ENCODE assay signal across 10 mouse cellular contexts in genomic region chr1:86497361-86497760, GRCm38 (mm10). TPM values are rescaled to one million over a fixed set of nuclear protein-coding genes. Genes with fewer than 3 reads are reported as not detected.
DNase-seq lines count a peak whose midpoint lies in the region; ATAC-seq and TF ChIP-seq lines count a peak whose summit lies in the region.
"Had no signal": no experiment of that assay in that cellular context is flagged by ENCODE, and none has a peak within 500 bp of the region (broad histone marks: within the 10 kb centered on the region; RNA-seq: fewer than 3 reads in every experiment).

No protein-coding gene starts in this region.

- no peak overlapping the region; the same call in 1 of the 2 replicates for H3K9ac ChIP-seq in lung, embryonic 14.5 days
- peak overlapping the region; percentile 18 for H3K9ac ChIP-seq in kidney, embryonic 16.5 days (replicated peaks; ENCODE audit: low read length)
- H3K9ac ChIP-seq in stomach, embryonic 16.5 days (ENCODE audit: low read length): peak overlapping the region; percentile 62

- no peaks in the 10 kb centered on the region for H3K27me3 ChIP-seq in cerebellum, adult 2 months (ENCODE audit: control insufficient read depth, insufficient read depth, low read length)
- no peaks in the 10 kb centered on the region for H3K27me3 ChIP-seq in lung, embryonic 14.5 days (ENCODE audit: insufficient read depth, low read length)
- H3K27me3 ChIP-seq in kidney, embryonic 16.5 days (ENCODE audit: insufficient read depth, low read length): no peaks in the 10 kb centered on the region
- no peaks in the 10 kb centered on the region for H3K27me3 ChIP-seq in stomach, embryonic 16.5 days (ENCODE audit: control insufficient read depth, insufficient read depth, low read length)
- H3K27me3 ChIP-seq in thymus, adult 2 months (ENCODE audit: control insufficient read depth, insufficient read depth, low read length): no peaks in the 10 kb centered on the region

- no peak for TF ChIP-seq CTCF in cerebellum, adult 2 months (IDR thresholded peaks at IDR 0.05; ENCODE audit: borderline replicate concordance, insufficient read depth, low read depth, low read length)
- TF ChIP-seq CTCF in lung, embryonic 14.5 days (IDR thresholded peaks at IDR 0.05; ENCODE audit: low read depth): no peak
- no peak for TF ChIP-seq CTCF in thymus, adult 2 months (IDR thresholded peaks at IDR 0.05; ENCODE audit: borderline replicate concordance, control insufficient read depth, extremely low read depth, insufficient read depth, low read length, poor library complexity)

- ATAC-seq in lung, embryonic 14.5 days (ENCODE audit: insufficient read depth): no peak
- no peak for ATAC-seq in kidney, embryonic 16.5 days (ENCODE audit: low FRiP score, low TSS enrichment)
- no peak for ATAC-seq in stomach, embryonic 16.5 days (ENCODE audit: insufficient read depth, low FRiP score)
- ATAC-seq: midbrain, embryonic 16.5 days had no signal

- no peak overlapping the region for H3K4me3 ChIP-seq in cerebellum, adult 2 months (replicated peaks; ENCODE audit: insufficient read depth, low read depth, low read length)
- H3K4me3 ChIP-seq in lung, embryonic 14.5 days (ENCODE audit: low read depth, low read length): no peak overlapping the region
- H3K4me3 ChIP-seq in kidney, embryonic 16.5 days (ENCODE audit: low read length): no peak overlapping the region
- H3K4me3 ChIP-seq in stomach, embryonic 16.5 days (replicated peaks; ENCODE audit: low read length): no peak overlapping the region
- H3K4me3 ChIP-seq in thymus, adult 2 months (ENCODE audit: control insufficient read depth, insufficient read depth, low read length): no peak overlapping the region

- 65% methylated on average over 5 of the region's 5 CpGs for WGBS in cerebellum, adult 2 months
- 58% methylated on average over 5 of the region's 5 CpGs for WGBS in lung, embryonic 14.5 days
- 74% methylated on average over 5 of the region's 5 CpGs for WGBS in kidney, embryonic 16.5 days
- 57% methylated on average over 5 of the region's 5 CpGs for WGBS in stomach, embryonic 16.5 days
- WGBS in thymus, adult 2 months: 90% methylated on average over 5 of the region's 5 CpGs

- peaks cover 14% of the 10 kb centered on the region for H3K4me1 ChIP-seq in cerebellum, adult 2 months (ENCODE audit: control insufficient read depth, insufficient read depth, low read length)
- H3K4me1 ChIP-seq in lung, embryonic 14.5 days (ENCODE audit: insufficient read depth): peaks cover 14% of the 10 kb centered on the region
- H3K4me1 ChIP-seq in kidney, embryonic 16.5 days (ENCODE audit: insufficient read depth, low read length): peaks cover 50% of the 10 kb centered on the region
- peaks cover 48% of the 10 kb centered on the region for H3K4me1 ChIP-seq in stomach, embryonic 16.5 days (ENCODE audit: control insufficient read depth, insufficient read depth, low read length)
- H3K4me1 ChIP-seq in thymus, adult 2 months (replicated peaks; ENCODE audit: control insufficient read depth, insufficient read depth, low read length): peaks cover 23% of the 10 kb centered on the region

- no peaks in the 10 kb centered on the region for H3K36me3 ChIP-seq in lung, embryonic 14.5 days (ENCODE audit: insufficient read depth)
- no peaks in the 10 kb centered on the region for H3K36me3 ChIP-seq in kidney, embryonic 16.5 days (ENCODE audit: insufficient read depth, low read length)
- H3K36me3 ChIP-seq in stomach, embryonic 16.5 days (ENCODE audit: control insufficient read depth, insufficient read depth, low read length): no peaks in the 10 kb centered on the region
- H3K36me3 ChIP-seq in thymus, adult 2 months (ENCODE audit: control insufficient read depth, insufficient read depth, low read length): no peaks in the 10 kb centered on the region

- no peak overlapping the region for H3K27ac ChIP-seq in cerebellum, adult 2 months (ENCODE audit: insufficient read depth, low read length)
- H3K27ac ChIP-seq in lung, embryonic 14.5 days (ENCODE audit: low read depth): peak overlapping the region; percentile 76
- peak overlapping the region; percentile 96 for H3K27ac ChIP-seq in kidney, embryonic 16.5 days (ENCODE audit: low read length)
- peak overlapping the region; percentile 94 for H3K27ac ChIP-seq in stomach, embryonic 16.5 days (ENCODE audit: low read length)
- H3K27ac ChIP-seq in thymus, adult 2 months (ENCODE audit: control insufficient read depth, insufficient read depth, low read length): no peak overlapping the region

- DNase-seq in cerebellum, adult 9-10 months: peak; percentile 42
- DNase-seq in cerebellum, adult 2 months: no peak
- no peak for DNase-seq in lung, embryonic 14.5 days
- no peak for DNase-seq in lung, adult 18-20 months
- no peak for DNase-seq in layer of hippocampus, postnatal 14 days (ENCODE audit: low spot score in 2 of 2)
- DNase-seq in thymus, adult 2 months: no peak
- DNase-seq: right cerebral cortex, postnatal 25 days had no signal

- TF ChIP-seq POLR2A in cerebellum, adult 2 months (IDR thresholded peaks at IDR 0.05; ENCODE audit: borderline replicate concordance, insufficient read depth, low read length): no peak
- no peak for TF ChIP-seq POLR2A in thymus, adult 2 months (IDR thresholded peaks at IDR 0.05; ENCODE audit: control insufficient read depth, extremely low read depth, insufficient read depth, low read length, poor library complexity)

- H3K4me2 ChIP-seq in lung, embryonic 14.5 days: no peak overlapping the region
- H3K4me2 ChIP-seq in kidney, embryonic 16.5 days (replicated peaks; ENCODE audit: low read depth, low read length): no peak overlapping the region
- H3K4me2 ChIP-seq in stomach, embryonic 16.5 days (ENCODE audit: low read depth, low read length): no peak overlapping the region

- H3K9me3 ChIP-seq in lung, embryonic 14.5 days (ENCODE audit: low read depth, low read length): no peaks in the 10 kb centered on the region
- H3K9me3 ChIP-seq in kidney, embryonic 16.5 days (ENCODE audit: low read length): no peaks in the 10 kb centered on the region
- H3K9me3 ChIP-seq in stomach, embryonic 16.5 days (replicated peaks; ENCODE audit: control insufficient read depth, low read length): no peaks in the 10 kb centered on the region

RNA-seq across cellular contexts. Expression of gene Ptma, which starts 29.2 kb away (rescaled TPM):
- polyA plus RNA-seq in cerebellum, adult 2 months (2012; rRNA removed): 610 and 672 TPM in 2 replicates
- polyA plus RNA-seq in lung, embryonic 14.5 days (2014; fragmentation: Nextera tagmentation; extraction: Ambion mirVana): 3,453 and 3,547 TPM in 2 replicates
- polyA plus RNA-seq in kidney, embryonic 16.5 days (2015; fragmentation: Nextera tagmentation; extraction: Ambion mirVana): 2,279 and 2,662 TPM in 2 replicates
- polyA plus RNA-seq in stomach, embryonic 16.5 days (2015; fragmentation: Nextera tagmentation; extraction: Ambion mirVana): 1,914 and 2,170 TPM in 2 replicates
- 100 to 1,000 TPM; 453 to 549 TPM for total RNA-seq in layer of hippocampus, postnatal 14 days (2021)
- polyA plus RNA-seq in thymus, adult 2 months (2012; rRNA removed): 2,341 and 3,054 TPM in 2 replicates

Comparison
In these comparisons a context has a peak if more than half of its experiments do, and no peak if none do; other contexts are left out.
1. H3K27ac ChIP-seq: peak in lung, embryonic 14.5 days (single experiment), kidney, embryonic 16.5 days (single experiment) and stomach, embryonic 16.5 days (single experiment); none in cerebellum, adult 2 months (single experiment) and thymus, adult 2 months (single experiment).